Mouse (Mus musculus) bone marrow, adult 2 months (tissue): ENCODE measurements at regions not wholly inside any gene's neighbourhood (a gene's known extent, or its start where the extent isn't known, plus 50 kb on each side); places are given as distances from the start of the nearest gene placed in this dataset.

Experiments used
- CTCF ChIP-seq: fragments of 200-500 bp; IDR thresholded peaks from 2 replicates; pipeline ENCODE4 v1.5.1; 2011; ENCODE audit warnings: low read length, control low read depth; ENCODE audit not compliant: control insufficient read depth, insufficient read depth
- POLR2A ChIP-seq: fragments of 200-500 bp; IDR thresholded peaks from 2 replicates; pipeline ENCODE4 v1.6.1; 2011; ENCODE audit warnings: low read depth, mild to moderate bottlenecking, control low read depth, low read length, borderline replicate concordance; ENCODE audit not compliant: control insufficient read depth

- TF ChIP-seq POLR2A (no peak), CTCF (no peak)
Measured at GRCm38 (mm10) chr4:55215425-55216174, 134.2 kb upstream of the Rad23b start.
